Mouse (Mus musculus) layer of hippocampus, adult 2 months (tissue): ENCODE results near the gene Rpl26. TPM values are rescaled to one million over a fixed set of nuclear protein-coding genes. Genes with fewer than 3 reads are reported as not detected.

Source experiments
- DNase-seq, 2 experiments: peaks; one replicate each; pipeline ENCODE4 v3.0.0; 2022; ENCODE audit warnings: low spot score in 2 of 2
- H3K27ac ChIP-seq: fragments of 200-600 bp; 2 replicates; pipeline ENCODE4 v1.8.1; 2022
- H3K4me3 ChIP-seq: fragments of 200-600 bp; 2 replicates; pipeline ENCODE4 v1.8.1; 2022; ENCODE audit warnings: mild to moderate bottlenecking
- CTCF ChIP-seq: fragments of 200-600 bp; conservative IDR thresholded peaks from 2 replicates; pipeline ENCODE4 v1.8.1; 2022; ENCODE audit warnings: antibody characterized with exemption, mild to moderate bottlenecking, moderate library complexity
- total RNA-seq, 2 experiments: library from RNA; stranded (reverse); gene quantifications; 2 replicates each; pipeline ENCODE4 v1.2.3; 2021

Rpl26 gene
- total RNA-seq, 2 experiments from 2014 or later: 766 to 781 TPM

DNA sequence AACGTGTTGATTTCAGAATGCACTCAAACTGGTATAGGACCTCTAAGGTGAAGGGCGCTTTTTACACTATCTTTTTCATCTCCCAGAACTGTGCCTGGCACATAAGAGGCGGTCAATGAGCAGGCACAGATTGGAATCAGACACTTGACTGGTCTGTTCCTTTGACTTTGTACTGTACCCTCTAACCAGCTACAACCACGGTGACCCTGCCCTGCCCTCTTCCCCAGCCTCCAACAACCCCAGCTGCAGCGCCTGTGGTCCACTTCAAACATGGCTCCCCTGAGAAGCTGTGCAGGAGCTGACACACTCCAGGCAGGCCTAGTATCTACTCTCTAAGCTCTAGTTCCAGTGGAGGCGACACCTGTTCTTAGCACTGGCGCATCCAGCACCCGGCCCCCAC lies 41.3 kb downstream of the Rpl26 start:
- no peak for TF ChIP-seq CTCF
- no peak for DNase-seq
- H3K4me3 ChIP-seq: no peak overlapping the region
- H3K27ac ChIP-seq: no peak overlapping the region

DNA sequence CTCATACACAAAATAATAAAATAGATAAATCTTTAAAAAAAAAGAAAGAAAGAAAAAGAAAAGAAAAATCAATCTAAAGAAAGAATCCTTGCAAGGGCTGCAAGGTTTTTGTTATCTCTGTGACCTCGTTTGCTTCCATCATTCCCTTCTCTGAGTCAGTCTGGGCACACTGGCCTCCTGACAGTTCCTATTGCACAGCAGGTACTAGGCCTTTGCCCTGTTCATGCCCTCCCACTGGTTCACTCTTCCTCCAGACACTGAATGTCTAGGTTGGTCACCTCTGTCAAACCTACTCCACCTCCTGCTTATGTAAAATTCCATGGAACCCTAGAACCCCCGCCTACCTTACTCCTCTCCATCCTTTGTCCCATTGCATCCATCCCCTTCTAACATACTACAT lies 43.9 kb downstream of the Rpl26 start:
- DNase-seq: no peak
- Histone ChIP-seq H3K4me3 (no peak overlapping the region), H3K27ac (no peak overlapping the region)
- TF ChIP-seq CTCF: no peak

DNA sequence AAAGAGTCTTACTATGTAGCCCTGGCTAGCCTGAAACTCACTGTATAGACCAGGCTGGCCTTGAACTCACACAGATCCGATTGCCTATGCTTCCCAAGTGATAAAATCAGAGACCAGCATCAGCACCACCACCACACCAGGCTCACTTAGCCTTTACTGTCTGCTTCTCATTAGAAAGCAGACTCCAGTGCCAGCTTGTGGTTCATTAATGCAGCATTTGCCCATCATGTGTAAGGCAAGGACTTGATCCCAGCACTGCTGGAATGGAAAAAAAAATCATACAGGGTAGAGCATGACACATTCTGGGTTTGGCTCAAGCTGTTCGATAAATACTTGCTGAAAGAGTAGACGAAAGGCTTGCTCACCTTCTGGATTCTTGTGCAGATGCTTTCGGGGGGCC lies 44.6 kb downstream of the Rpl26 start:
- TF ChIP-seq CTCF: no peak
- no peak overlapping the region for H3K27ac ChIP-seq
- no peak for DNase-seq
- no peak overlapping the region for H3K4me3 ChIP-seq

DNA sequence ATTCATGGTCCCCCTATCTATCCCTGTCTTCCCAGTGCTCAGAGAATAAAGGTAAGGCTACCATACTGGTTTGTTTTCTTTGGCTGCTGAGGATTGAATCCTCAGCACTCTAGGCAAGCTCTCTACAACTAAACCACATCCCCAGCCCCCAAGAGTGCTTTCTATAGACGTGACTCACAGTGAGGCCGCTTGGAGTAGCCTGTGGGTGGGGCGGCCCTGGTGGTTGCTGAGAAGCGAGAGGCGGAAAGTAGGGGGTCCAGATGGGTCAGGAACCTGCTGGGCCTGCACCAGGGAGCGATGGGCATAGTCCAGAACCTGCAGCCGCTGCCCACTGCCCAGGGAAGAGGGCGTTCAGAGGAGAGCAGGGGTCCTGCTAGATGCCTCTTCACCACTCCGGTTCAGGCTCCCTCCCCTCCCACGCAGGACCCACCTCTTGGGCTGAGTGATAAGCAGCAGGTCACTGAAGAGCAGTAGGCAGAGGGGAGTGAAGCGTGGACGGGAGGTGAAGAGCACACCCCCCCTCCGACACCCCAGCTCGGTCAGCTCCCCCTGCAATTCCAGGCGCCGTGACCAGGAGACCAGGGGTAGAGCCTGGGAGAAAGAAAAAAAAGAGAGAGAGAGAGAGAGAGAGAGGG lies 45.5 kb downstream of the Rpl26 start:
- DNase-seq: no peak
- Histone ChIP-seq H3K4me3 (peak overlapping the region; percentile 40; the same call in 1 of the 2 replicates), H3K27ac (peak overlapping the region; percentile 67; the same call in 1 of the 2 replicates)
- TF ChIP-seq CTCF: no peak

DNA sequence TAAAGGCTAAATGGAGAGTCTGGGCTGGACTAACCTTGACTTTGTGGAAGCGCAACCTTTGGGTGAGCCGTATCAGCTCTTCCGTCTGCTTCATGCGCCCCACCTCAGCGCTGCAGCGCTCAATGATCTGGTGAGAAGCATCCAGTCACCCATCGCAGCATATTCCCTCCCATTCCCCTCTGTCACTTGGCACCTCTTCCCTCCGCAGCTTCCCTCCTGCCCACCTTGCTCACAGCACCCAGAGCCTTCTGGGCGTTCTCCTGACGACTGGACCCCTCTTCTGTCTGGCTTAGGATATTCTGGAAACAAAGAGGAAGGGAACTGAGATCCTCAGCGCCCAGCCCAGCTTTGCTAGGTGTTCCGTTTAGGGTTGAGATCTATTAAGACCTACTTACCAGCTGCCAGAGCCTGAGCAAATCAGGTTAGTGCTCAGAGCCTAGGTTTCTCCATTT lies 46.2 kb downstream of the Rpl26 start:
- peak in 1 of 2 experiments; percentile 46 for DNase-seq
- no peak for TF ChIP-seq CTCF
- H3K27ac ChIP-seq: peak overlapping the region; percentile 37
- H3K4me3 ChIP-seq: peak overlapping the region; percentile 43

DNA sequence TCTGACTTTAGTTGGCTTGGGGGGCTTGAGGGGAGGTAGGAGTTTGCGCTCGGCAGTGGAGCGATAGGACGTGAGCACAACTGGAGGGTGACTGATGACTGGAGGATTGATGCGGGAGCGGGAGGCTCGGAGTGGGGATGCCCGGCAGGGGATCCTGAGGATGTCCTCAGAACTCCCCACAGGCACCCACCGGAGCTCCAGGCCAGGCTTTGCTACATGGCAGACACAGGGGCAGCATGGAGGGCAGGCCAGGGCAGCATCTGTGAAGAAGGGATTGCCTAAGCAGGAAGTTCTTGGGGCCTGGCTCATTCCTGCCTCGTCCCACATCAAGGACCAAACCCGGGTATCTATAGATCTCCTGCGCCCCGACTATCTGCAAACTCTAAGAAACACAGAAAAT lies 52.5 kb downstream of the Rpl26 start:
- Histone ChIP-seq H3K27ac (no peak overlapping the region), H3K4me3 (no peak overlapping the region; the same call in 1 of the 2 replicates)
- DNase-seq: no peak
- TF ChIP-seq CTCF: no peak

DNA sequence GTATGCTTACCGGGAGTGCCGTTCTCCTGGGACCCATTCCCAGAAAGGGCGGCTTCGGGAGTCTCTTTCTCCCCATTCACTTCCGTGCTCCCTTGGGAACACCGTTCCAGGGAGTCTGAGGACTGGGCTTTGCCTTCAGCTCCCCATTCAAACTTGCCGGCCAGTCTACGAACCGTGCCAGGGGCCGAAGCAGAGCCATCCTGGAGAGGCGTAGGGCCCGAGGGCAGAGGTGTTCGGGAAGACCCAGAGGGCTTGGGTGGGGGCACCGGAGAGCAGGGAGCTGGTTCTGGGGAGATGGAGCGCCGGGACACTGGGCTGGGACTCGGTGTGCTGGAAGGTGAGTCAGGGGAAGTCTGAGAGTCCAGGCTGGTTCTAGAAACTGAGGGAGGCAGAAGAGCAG lies 53.0 kb downstream of the Rpl26 start:
- H3K4me3 ChIP-seq: peak overlapping the region; percentile 47
- no peak for TF ChIP-seq CTCF
- no peak overlapping the region for H3K27ac ChIP-seq
- DNase-seq: no peak

DNA sequence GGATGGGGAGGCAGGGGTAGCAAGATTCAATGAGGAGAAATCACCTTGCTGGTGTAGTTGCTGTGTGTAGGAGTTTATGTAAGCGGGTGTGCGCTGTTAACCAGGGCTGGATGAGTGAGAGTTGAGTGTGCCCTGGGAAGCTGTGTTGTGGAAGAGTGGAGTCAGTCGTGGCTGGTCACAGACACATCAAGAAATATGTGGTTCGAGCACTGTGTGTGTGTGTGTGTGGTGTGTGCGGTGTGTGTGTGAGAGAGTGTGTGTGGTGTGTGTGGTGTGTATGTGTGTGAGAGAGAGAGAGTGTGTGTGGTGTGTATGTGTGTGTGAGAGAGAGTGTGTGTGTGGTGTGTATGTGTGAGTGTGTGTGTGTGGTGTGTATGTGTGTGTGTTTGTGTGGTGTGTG lies 54.1 kb downstream of the Rpl26 start:
- no peak for DNase-seq
- no peak for TF ChIP-seq CTCF
- Histone ChIP-seq H3K4me3 (no peak overlapping the region), H3K27ac (no peak overlapping the region)

DNA sequence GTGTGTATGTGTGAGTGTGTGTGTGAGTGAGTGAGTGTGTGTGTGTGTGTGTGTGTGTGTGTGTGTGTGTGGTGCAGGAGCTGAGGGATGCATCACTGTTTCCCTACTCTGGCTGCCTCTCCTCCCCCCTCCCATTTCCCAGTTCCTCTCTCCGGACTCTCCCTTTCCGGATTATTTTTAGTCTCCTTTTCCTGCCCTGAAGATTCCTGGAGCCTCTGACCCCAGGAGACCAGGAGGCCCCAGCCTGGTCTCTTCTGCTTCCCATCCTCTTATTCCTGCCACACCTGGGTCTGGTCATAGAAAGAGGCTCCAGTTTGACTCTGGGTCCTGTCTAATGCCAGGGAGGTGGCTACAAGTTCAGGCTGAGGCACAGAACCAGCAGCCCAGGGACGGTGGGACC lies 54.7 kb downstream of the Rpl26 start:
- TF ChIP-seq CTCF: no peak
- no peak for DNase-seq
- Histone ChIP-seq H3K4me3 (peak overlapping the region; percentile 2; the same call in 1 of the 2 replicates), H3K27ac (peak overlapping the region; percentile 61; the same call in 1 of the 2 replicates)

Other genes starting within 250 kb of the Rpl26 start
- 100 to 1,000 TPM; 139 to 147 TPM for gene Myh10, start 210.0 kb upstream of the Rpl26 start, total RNA-seq
- gene Ndel1, start 29.7 kb upstream of the Rpl26 start, total RNA-seq: 10 to 100 TPM; 81.1 to 96.3 TPM
- gene Rnf222, start 13.0 kb upstream of the Rpl26 start, total RNA-seq: not detected
- not detected for gene Odf4, start 25.5 kb downstream of the Rpl26 start, total RNA-seq
- 1 to 10 TPM; 9.5 to 9.7 TPM for gene Arhgef15, start 55.9 kb downstream of the Rpl26 start, total RNA-seq
- 1 to 10 TPM; 5.8 to 6.2 TPM for gene Slc25a35, start 66.5 kb downstream of the Rpl26 start, total RNA-seq
- gene Rangrf, start 73.6 kb downstream of the Rpl26 start, total RNA-seq: 10 to 100 TPM; 16.8 to 20.7 TPM
- 10 to 100 TPM; 27.5 to 27.8 TPM for gene Pfas, start 106.9 kb downstream of the Rpl26 start, total RNA-seq
- 10 to 100 TPM; 40.3 to 43.1 TPM for gene Ctc1, start 114.3 kb downstream of the Rpl26 start, total RNA-seq
- gene Aurkb, start 144.1 kb downstream of the Rpl26 start, total RNA-seq: under 1 TPM; 0.54 to 0.79 TPM
- gene Borcs6, start 158.1 kb downstream of the Rpl26 start, total RNA-seq: 10 to 100 TPM; 26.6 to 30.8 TPM
- gene Tmem107, start 169.2 kb downstream of the Rpl26 start, total RNA-seq: 10 to 100 TPM; 20.3 to 21.6 TPM
- gene Vamp2, start 186.9 kb downstream of the Rpl26 start, total RNA-seq: 1,000 to 10,000 TPM in 1 of 2 experiments, 100 to 1,000 TPM in 1; 988 to 1,016 TPM
- gene Per1, start 193.6 kb downstream of the Rpl26 start, total RNA-seq: 10 to 100 TPM; 83.4 to 95.2 TPM
- 1 to 10 TPM in 1 of 2 experiments, under 1 TPM in 1; 0.79 to 1.0 TPM for gene Hes7, start 218.8 kb downstream of the Rpl26 start, total RNA-seq
- 1 to 10 TPM; 1.4 to 1.5 TPM for gene 9130213A22Rik, start 221.0 kb downstream of the Rpl26 start, total RNA-seq
- gene Aloxe3, start 224.3 kb downstream of the Rpl26 start, total RNA-seq: 10 to 100 TPM in 1 of 2 experiments, 1 to 10 TPM in 1; 7.8 to 11.1 TPM